Mouse (Mus musculus) ES-Bruce4 (cell line): ENCODE measurements around the gene Etfb.

Experiments
- CTCF ChIP-seq: IDR thresholded peaks from one replicate; pipeline ENCODE4 v1.8.1; 2011; ENCODE audit warnings: low read depth, low read length
- POLR2A ChIP-seq: IDR thresholded peaks from one replicate; pipeline ENCODE4 v1.8.1; 2011; ENCODE audit warnings: low read length; ENCODE audit not compliant: insufficient read depth

DNA sequence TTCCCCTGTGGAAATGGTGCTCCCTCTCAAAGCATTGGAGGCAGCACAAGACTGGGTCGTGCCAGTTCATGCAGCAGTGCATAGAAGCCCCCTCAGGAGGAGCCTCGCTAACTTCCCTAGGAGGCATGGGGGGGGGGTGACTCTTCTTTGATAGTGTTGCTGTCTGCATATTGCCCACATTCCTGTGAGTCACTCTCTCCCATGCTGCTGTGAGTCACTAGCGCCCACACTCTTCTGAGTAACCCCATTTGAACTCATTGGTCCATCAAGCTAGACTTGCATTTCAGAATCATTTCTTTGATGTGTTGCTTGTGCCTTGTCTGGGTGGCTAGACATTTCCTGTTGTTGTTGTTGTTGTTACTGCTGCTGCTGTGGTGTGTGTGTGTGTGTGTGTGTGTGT is 37.3 kb downstream of the Etfb start:
- no peak for TF ChIP-seq POLR2A
- TF ChIP-seq CTCF: no peak
